Mouse (Mus musculus) neural tube, embryonic 12.5 days (tissue): ENCODE results near the gene Prss28. TPM values are rescaled to one million over a fixed set of nuclear protein-coding genes. Genes with fewer than 3 reads are reported as not detected.

ENCODE experiments used
- ATAC-seq: fragments of 200-750 bp; cut with Nextera tagmentation; 2 replicates; pipeline ENCODE4 v1.8.0; 2017; ENCODE audit warnings: low read depth, mild to moderate bottlenecking, moderate TSS enrichment, moderate library complexity; ENCODE audit not compliant: low FRiP score
- H3K27ac ChIP-seq: fragments of 300-500 bp; sonication (generic); 2 replicates; pipeline ENCODE4 v1.5.1; 2016
- H3K27me3 ChIP-seq: fragments of 300-500 bp; sonication (generic); replicated peaks from 2 replicates; pipeline ENCODE4 v1.6.1; 2016; ENCODE audit warnings: mild to moderate bottlenecking
- H3K36me3 ChIP-seq: fragments of 300-500 bp; sonication (generic); 2 replicates; pipeline ENCODE4 v1.6.1; 2016; ENCODE audit warnings: mild to moderate bottlenecking
- H3K4me1 ChIP-seq: fragments of 300-500 bp; sonication (generic); 2 replicates; pipeline ENCODE4 v1.6.1; 2016
- H3K4me2 ChIP-seq: fragments of 300-500 bp; sonication (generic); replicated peaks from 2 replicates; pipeline ENCODE4 v1.6.1; 2016; ENCODE audit warnings: mild to moderate bottlenecking
- H3K4me3 ChIP-seq: fragments of 300-500 bp; sonication (generic); 2 replicates; pipeline ENCODE4 v1.5.1; 2016
- H3K9ac ChIP-seq: fragments of 300-500 bp; sonication (generic); 2 replicates; pipeline ENCODE4 v1.6.1; 2016; ENCODE audit warnings: mild to moderate bottlenecking
- H3K9me3 ChIP-seq: fragments of 300-500 bp; sonication (generic); 2 replicates; pipeline ENCODE4 v1.6.1; 2016; ENCODE audit warnings: mild to moderate bottlenecking
- WGBS: fragments of 180-500 bp; shearing (Covaris S2); methylation state at CpG from one replicate; pipeline ENCODE4 v1.1.7; 2016; 5-methylcytosine and 5-hydroxymethylcytosine counted together
- polyA plus RNA-seq: library from polyadenylated mRNA; unstranded; fragments of >200 nt; fragmentation: Nextera tagmentation; extraction: Ambion mirVana; gene quantifications from 2 replicates; pipeline ENCODE4 v1.2.1, GENCODE M21; 2016

Prss28 gene
- polyA plus RNA-seq, 1 experiment from 2014 or later = not detected

DNA sequence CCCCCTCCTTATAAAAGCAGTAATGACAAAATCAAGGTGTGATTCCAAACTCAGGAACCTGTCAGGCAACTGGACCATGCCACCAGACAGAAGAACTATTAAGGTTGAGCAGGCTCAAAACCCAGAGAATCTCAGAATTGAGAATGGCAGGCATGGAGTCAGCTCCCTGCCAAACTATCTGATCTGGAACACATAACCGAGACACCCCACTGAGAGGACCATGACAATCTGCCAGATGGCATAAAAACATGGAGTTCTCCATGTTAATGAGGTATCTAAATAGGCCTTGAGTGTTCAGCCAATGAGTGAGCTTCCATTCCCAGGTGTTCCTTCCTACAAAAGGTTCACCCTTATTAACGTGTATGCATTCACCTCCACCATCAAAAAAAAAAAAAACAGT is 52.8 kb downstream of the Prss28 start:
- Histone ChIP-seq H3K4me3 (no peak overlapping the region), H3K4me1 (no peaks in the 10 kb centered on the region), H3K27me3 (no peaks in the 10 kb centered on the region), H3K36me3 (no peaks in the 10 kb centered on the region), H3K9ac (no peak overlapping the region), H3K4me2 (no peak overlapping the region), H3K9me3 (no peaks in the 10 kb centered on the region), H3K27ac (no peak overlapping the region)
- no peak for ATAC-seq
- WGBS = 67% methylated on average over 2 of the region's 2 CpGs

Other genes with a start within 250 kb of the Prss28 start
- 11.1 and 11.7 TPM in 2 replicates for gene Tmem204, start 225.1 kb upstream of the Prss28 start, polyA plus RNA-seq
- gene Telo2, start 192.7 kb upstream of the Prss28 start, polyA plus RNA-seq = 43.3 and 50.9 TPM in 2 replicates
- not detected in 2 replicates for gene Ptx4, start 187.9 kb upstream of the Prss28 start, polyA plus RNA-seq
- gene Clcn7, start 175.3 kb upstream of the Prss28 start, polyA plus RNA-seq = 22.4 and 25.1 TPM in 2 replicates
- gene Ccdc154, start 146.2 kb upstream of the Prss28 start, polyA plus RNA-seq = not detected in 2 replicates
- not detected in 2 replicates for gene Gm38655, start 133.2 kb upstream of the Prss28 start, polyA plus RNA-seq
- 34.1 and 36.2 TPM in 2 replicates for gene BC003965, start 124.1 kb upstream of the Prss28 start, polyA plus RNA-seq
- 9.4 TPM in 2 replicates for gene Unkl, start 120.2 kb upstream of the Prss28 start, polyA plus RNA-seq
- gene Gnptg, start 68.5 kb upstream of the Prss28 start, polyA plus RNA-seq = 67.1 and 71.3 TPM in 2 replicates
- gene Tsr3, start 68.5 kb upstream of the Prss28 start, polyA plus RNA-seq = 66.7 and 67.0 TPM in 2 replicates
- gene Baiap3, start 52.3 kb upstream of the Prss28 start, polyA plus RNA-seq = 2.3 and 4.0 TPM in 2 replicates
- 726 and 737 TPM in 2 replicates for gene Ube2i, start 34.0 kb upstream of the Prss28 start, polyA plus RNA-seq
- gene Prss34, start 10.3 kb upstream of the Prss28 start, polyA plus RNA-seq = not detected in 2 replicates
- not detected in 2 replicates for gene Prss29, start 10.0 kb downstream of the Prss28 start, polyA plus RNA-seq
- gene Tpsab1, start 36.9 kb downstream of the Prss28 start, polyA plus RNA-seq = not detected in 2 replicates
- not detected in 2 replicates for gene Tpsb2, start 57.7 kb downstream of the Prss28 start, polyA plus RNA-seq
- 0.31 and 0.43 TPM in 2 replicates for gene Tpsg1, start 60.6 kb downstream of the Prss28 start, polyA plus RNA-seq
- gene Cacna1h, start 125.1 kb downstream of the Prss28 start, polyA plus RNA-seq = 13.0 and 15.2 TPM in 2 replicates
- 0.38 and 0.51 TPM in 2 replicates for gene Tekt4, start 146.0 kb downstream of the Prss28 start, polyA plus RNA-seq
- 0.18 TPM in 1 of 2 replicates, not detected in the other for gene Sstr5, start 188.6 kb downstream of the Prss28 start, polyA plus RNA-seq